Mouse (Mus musculus): Measurements from ENCODE around the gene Fhl1.

DNA sequence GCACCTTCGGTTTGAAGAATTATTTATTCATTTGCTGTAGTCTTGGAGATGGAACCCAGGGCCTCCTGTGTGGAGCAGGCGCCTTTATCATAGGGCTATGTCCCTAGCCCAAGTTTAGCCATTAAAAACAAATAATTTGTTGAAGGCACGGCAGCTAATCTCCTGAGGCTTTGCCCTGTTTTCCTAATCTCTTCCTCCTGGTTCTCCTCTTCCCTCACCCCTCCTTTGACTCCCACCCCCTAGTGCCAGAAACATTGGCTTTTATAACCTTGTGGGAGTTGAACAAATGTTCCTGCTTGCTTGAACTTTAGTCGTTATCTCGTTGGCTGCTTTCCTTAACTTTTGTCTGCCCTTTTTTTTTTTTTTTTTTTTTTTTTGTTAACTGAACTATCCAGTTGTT lies 2.8 kb downstream of the Fhl1 start:
- no peak for TF ChIP-seq CTCF (IDR thresholded peaks at IDR 0.05)
- TF ChIP-seq EP300 (IDR thresholded peaks at IDR 0.05): no peak

All from lung, postnatal 0 days (tissue).